Mouse (Mus musculus) MEL (cell line): Measurements from ENCODE around the gene Gm44965. TPM values are rescaled to one million over a fixed set of nuclear protein-coding genes. Genes with fewer than 3 reads are reported as not detected.

ENCODE experiments used
- DNase-seq: peaks from one replicate; pipeline ENCODE4 v3.0.0; 2011; ENCODE audit warnings: low read depth, low spot score
- H3K27ac ChIP-seq: 2 replicates; pipeline ENCODE4 v1.5.1; 2012; ENCODE audit warnings: low read depth, mild to moderate bottlenecking, control low read depth, low read length, moderate library complexity; ENCODE audit not compliant: control insufficient read depth
- H3K27me3 ChIP-seq, 2 experiments: fragments of 150-350 bp in 1 of 2; sonication (generic) in 1 of 2; 2 replicates each; pipeline ENCODE4 v1.6.1; 2012; ENCODE audit warnings: low read length in 2 of 2, mild to moderate bottlenecking in 2 of 2, improper control_type of control experiment in 1 of 2, moderate library complexity in 1 of 2; ENCODE audit not compliant: insufficient read depth in 2 of 2, control insufficient read depth in 1 of 2
- H3K36me3 ChIP-seq, 2 experiments: 2 replicates each; pipeline ENCODE4 v1.6.1; 2012 to 2014; ENCODE audit warnings: low read length in 2 of 2, improper control_type of control experiment in 1 of 2, inconsistent platforms in 1 of 2, mild to moderate bottlenecking in 1 of 2; ENCODE audit not compliant: insufficient read depth in 2 of 2, control insufficient read depth in 1 of 2
- H3K4me1 ChIP-seq, 2 experiments: fragments of 150-350 bp in 1 of 2; sonication (generic) in 1 of 2; 2 replicates each; pipeline ENCODE4 v1.6.1; 2012; ENCODE audit warnings: low read length in 2 of 2, improper control_type of control experiment in 1 of 2, mild to moderate bottlenecking in 1 of 2; ENCODE audit not compliant: insufficient read depth in 2 of 2, control insufficient read depth in 1 of 2
- H3K4me3 ChIP-seq, 2 experiments: fragments of 150-350 bp in 1 of 2; sonication (generic) in 1 of 2; 2 replicates each; pipeline ENCODE4 v1.5.1; 2012; ENCODE audit warnings: low read depth in 2 of 2, low read length in 2 of 2, mild to moderate bottlenecking in 2 of 2, moderate library complexity in 2 of 2, control low read depth in 1 of 2, improper control_type of control experiment in 1 of 2; ENCODE audit not compliant: control insufficient read depth in 1 of 2, insufficient read depth in 1 of 2
- H3K79me2 ChIP-seq: 2 replicates; pipeline ENCODE4 v1.6.1; 2012; ENCODE audit warnings: mild to moderate bottlenecking, low read length, moderate library complexity; ENCODE audit not compliant: control insufficient read depth, poor library complexity, insufficient read depth
- H3K9ac ChIP-seq: 2 replicates; pipeline ENCODE4 v1.6.1; 2012; ENCODE audit warnings: low read depth, mild to moderate bottlenecking, control low read depth, low read length, moderate library complexity; ENCODE audit not compliant: control insufficient read depth, poor library complexity, severe bottlenecking
- H3K9me3 ChIP-seq: fragments of 150-350 bp; sonication (generic); replicated peaks from 2 replicates; pipeline ENCODE4 v1.6.1; 2012; ENCODE audit warnings: mild to moderate bottlenecking, low read length, improper control_type of control experiment, moderate library complexity; ENCODE audit not compliant: insufficient read depth
- CHD2 ChIP-seq: IDR thresholded peaks from 2 replicates; pipeline ENCODE4 v1.6.1; 2011; ENCODE audit warnings: low read length, improper control_type of control experiment
- CTCF ChIP-seq, 3 experiments: IDR thresholded peaks in 2 of 3; conservative IDR thresholded peaks in 1 of 3; 2 replicates each; pipeline ENCODE4 v1.5.1; 2011 to 2012; ENCODE audit warnings: low read length in 3 of 3, low read depth in 2 of 3, mild to moderate bottlenecking in 2 of 3, improper control_type of control experiment in 1 of 3, inconsistent platforms in 1 of 3, mixed read lengths in 1 of 3, moderate library complexity in 1 of 3; ENCODE audit not compliant: control insufficient read depth in 1 of 3, insufficient read depth in 1 of 3, poor library complexity in 1 of 3, severe bottlenecking in 1 of 3
- E2F4 ChIP-seq: IDR thresholded peaks from 2 replicates; pipeline ENCODE4 v1.6.1; 2011; ENCODE audit warnings: low read depth, low read length, improper control_type of control experiment, borderline replicate concordance
- ELF1 ChIP-seq: IDR thresholded peaks from 2 replicates; pipeline ENCODE4 v1.6.1; 2014; ENCODE audit warnings: low read depth, mild to moderate bottlenecking, inconsistent platforms, low read length, improper control_type of control experiment, moderate library complexity
- ETS1 ChIP-seq: IDR thresholded peaks from 2 replicates; pipeline ENCODE4 v1.6.1; 2012; ENCODE audit warnings: low read depth, mild to moderate bottlenecking, inconsistent platforms, low read length, improper control_type of control experiment, moderate library complexity
- GABPA ChIP-seq: IDR thresholded peaks from 2 replicates; pipeline ENCODE4 v1.6.1; 2012; ENCODE audit warnings: low read depth, mild to moderate bottlenecking, inconsistent platforms, low read length, improper control_type of control experiment, moderate library complexity
- GATA1 ChIP-seq: IDR thresholded peaks from 2 replicates; pipeline ENCODE4 v1.6.1; 2011; ENCODE audit warnings: low read depth, low read length, improper control_type of control experiment
- HCFC1 ChIP-seq: IDR thresholded peaks from 2 replicates; pipeline ENCODE4 v1.6.1; 2012; ENCODE audit warnings: low read depth, mild to moderate bottlenecking, inconsistent platforms, low read length, improper control_type of control experiment, moderate library complexity
- MAFK ChIP-seq: IDR thresholded peaks from 2 replicates; pipeline ENCODE4 v1.6.1; 2011; ENCODE audit warnings: low read depth, mild to moderate bottlenecking, low read length, improper control_type of control experiment, borderline replicate concordance
- MAX ChIP-seq: IDR thresholded peaks from 2 replicates; pipeline ENCODE4 v1.6.1; 2011; ENCODE audit warnings: low read length, improper control_type of control experiment
- MAZ ChIP-seq: IDR thresholded peaks from 2 replicates; pipeline ENCODE4 v1.6.1; 2012; ENCODE audit warnings: low read depth, mild to moderate bottlenecking, inconsistent platforms, low read length, improper control_type of control experiment
- MYC ChIP-seq: IDR thresholded peaks from 2 replicates; pipeline ENCODE4 v1.6.1; 2011; ENCODE audit warnings: low read depth, mild to moderate bottlenecking, low read length, improper control_type of control experiment, moderate library complexity
- NELFE ChIP-seq: IDR thresholded peaks from 2 replicates; pipeline ENCODE4 v1.6.1; 2011; ENCODE audit warnings: low read depth, low read length, improper control_type of control experiment
- NRF1 ChIP-seq: IDR thresholded peaks from 2 replicates; pipeline ENCODE4 v1.6.1; 2014; ENCODE audit warnings: low read depth, mild to moderate bottlenecking, inconsistent platforms, low read length, improper control_type of control experiment, moderate library complexity; ENCODE audit not compliant: poor library complexity, insufficient read depth, severe bottlenecking
- POLR2A ChIP-seq, 2 experiments: IDR thresholded peaks; 2 replicates each; pipeline ENCODE4 v1.6.1; 2011 to 2012; ENCODE audit warnings: low read length in 2 of 2, mild to moderate bottlenecking in 2 of 2, control low read depth in 1 of 2, improper control_type of control experiment in 1 of 2, low read depth in 1 of 2, moderate library complexity in 1 of 2; ENCODE audit not compliant: control insufficient read depth in 1 of 2, insufficient read depth in 1 of 2, poor library complexity in 1 of 2
- POLR2AphosphoS2 ChIP-seq: IDR thresholded peaks from 2 replicates; pipeline ENCODE4 v1.6.1; 2011; ENCODE audit warnings: low read length, improper control_type of control experiment
- RCOR1 ChIP-seq: IDR thresholded peaks from 2 replicates; pipeline ENCODE4 v1.6.1; 2012; ENCODE audit warnings: low read depth, mild to moderate bottlenecking, inconsistent platforms, low read length, improper control_type of control experiment
- SMC3 ChIP-seq: IDR thresholded peaks from 2 replicates; pipeline ENCODE4 v1.6.1; 2011; ENCODE audit warnings: low read depth, low read length, improper control_type of control experiment
- TCF12 ChIP-seq: IDR thresholded peaks from 2 replicates; pipeline ENCODE4 v1.6.1; 2014; ENCODE audit warnings: low read depth, mild to moderate bottlenecking, inconsistent platforms, low read length, improper control_type of control experiment, moderate library complexity
- USF1 ChIP-seq: IDR thresholded peaks from 2 replicates; pipeline ENCODE4 v1.6.1; 2014; ENCODE audit warnings: low read depth, mild to moderate bottlenecking, inconsistent platforms, low read length, improper control_type of control experiment, moderate library complexity
- ZNF384 ChIP-seq: IDR thresholded peaks from 2 replicates; pipeline ENCODE4 v1.6.1; 2012; ENCODE audit warnings: low read depth, mild to moderate bottlenecking, inconsistent platforms, low read length, improper control_type of control experiment
- polyA plus RNA-seq, 2 experiments: library from polyadenylated mRNA; stranded (reverse) in 1 of 2; unstranded in 1 of 2; fragments of >175 nt in 1 of 2; fragments of >200 nt in 1 of 2; gene quantifications; 2 replicates each; pipeline versions ENCODE4 v1.2.1 to v1.2.4; 2012; ENCODE audit warnings: low replicate concordance in 2 of 2, low read depth in 1 of 2; ENCODE audit not compliant: insufficient read length in 2 of 2, insufficient read depth in 1 of 2, missing spikeins in 1 of 2
- total RNA-seq: library from RNA; depleted of rRNA; stranded (reverse); fragments of 300-350 nt; gene quantifications from 2 replicates; pipeline ENCODE4 v1.2.3, GENCODE M21; 2012

Gene Gm44965
- total and polyA plus RNA-seq, 3 experiments = not detected

- DNase-seq = no peak
- TF ChIP-seq CTCF (IDR thresholded peaks at IDR 0.05 in 2 of 3, conservative IDR thresholded peaks at IDR 0.05 in 1 of 3; ENCODE audit: control insufficient read depth in 1 of 3, insufficient read depth in 1 of 3, low read depth in 2 of 3, low read length in 3 of 3, poor library complexity in 1 of 3, severe bottlenecking in 1 of 3) = no peak
- Histone ChIP-seq H3K36me3 (no peaks in the 10 kb centered on the region), H3K9me3 (no peaks in the 10 kb centered on the region), H3K79me2 (no peaks in the 10 kb centered on the region), H3K4me1 (no peaks in the 10 kb centered on the region), H3K27ac (no peak overlapping the region), H3K9ac (no peak overlapping the region), H3K4me3 (no peak overlapping the region), H3K27me3 (no peaks in the 10 kb centered on the region)
Measured at GRCm38 (mm10) chr6:48628808-48629660, 35.3 kb downstream of the Gm44965 start.

GRCm38 (mm10) chr6:48629661-48630034, 35.9 kb downstream of the Gm44965 start:
- Histone ChIP-seq H3K4me1 (no peaks in the 10 kb centered on the region), H3K27me3 (no peaks in the 10 kb centered on the region), H3K4me3 (no peak overlapping the region), H3K36me3 (no peaks in the 10 kb centered on the region), H3K9ac (no peak overlapping the region), H3K27ac (no peak overlapping the region), H3K79me2 (no peaks in the 10 kb centered on the region), H3K9me3 (no peaks in the 10 kb centered on the region)
- DNase-seq = no peak
- TF ChIP-seq MAX (no peak), POLR2AphosphoS2 (no peak), SMC3 (no peak), ZNF384 (no peak), ETS1 (no peak), ELF1 (no peak), NRF1 (no peak), MAZ (no peak), E2F4 (no peak), RCOR1 (no peak), CHD2 (no peak), MAFK (no peak), MYC (no peak), USF1 (no peak)

- TF ChIP-seq POLR2A (IDR thresholded peaks at IDR 0.05; ENCODE audit: control insufficient read depth in 1 of 2, insufficient read depth in 1 of 2, low read depth in 1 of 2, low read length in 2 of 2, poor library complexity in 1 of 2) (no peak), NELFE (no peak), MAFK (no peak), GATA1 (no peak), HCFC1 (no peak), TCF12 (no peak), GABPA (no peak), MYC (no peak)
- no peak for DNase-seq
- H3K27me3 ChIP-seq = no peaks in the 10 kb centered on the region
- H3K9me3 ChIP-seq = no peaks in the 10 kb centered on the region
- no peak overlapping the region for H3K27ac ChIP-seq
- H3K36me3 ChIP-seq = no peaks in the 10 kb centered on the region
- no peaks in the 10 kb centered on the region for H3K79me2 ChIP-seq
- no peak overlapping the region for H3K9ac ChIP-seq
- H3K4me1 ChIP-seq = no peaks in the 10 kb centered on the region
- H3K4me3 ChIP-seq = no peak overlapping the region
Measured at GRCm38 (mm10) chr6:48630831-48631230, 37.1 kb downstream of the Gm44965 start.
